In genomic region chr13:110397750-110398149, GRCm38 (mm10) we compare ENCODE assay signal across 8 mouse cellular contexts. TPM values are rescaled to one million over a fixed set of nuclear protein-coding genes. Genes with fewer than 3 reads are reported as not detected.
DNase-seq lines count a peak whose midpoint lies in the region; ATAC-seq and TF ChIP-seq lines count a peak whose summit lies in the region.
"Had no signal": no experiment of that assay in that cellular context is flagged by ENCODE, and none has a peak within 500 bp of the region (broad histone marks: within the 10 kb centered on the region; RNA-seq: fewer than 3 reads in every experiment).

No protein-coding gene starts in this region.

- H3K9me3 ChIP-seq in hindbrain, embryonic 14.5 days (ENCODE audit: control insufficient read depth, low read length): peaks cover 14% of the 10 kb centered on the region
- no peaks in the 10 kb centered on the region for H3K9me3 ChIP-seq in lung, postnatal 0 days (ENCODE audit: low read length)
- peaks cover 4% of the 10 kb centered on the region; the same call in 1 of the 2 replicates for H3K9me3 ChIP-seq in stomach, embryonic 16.5 days (replicated peaks; ENCODE audit: control insufficient read depth, low read length)

- no peaks in the 10 kb centered on the region for H3K27me3 ChIP-seq in hindbrain, embryonic 14.5 days (ENCODE audit: control insufficient read depth, insufficient read depth, low read length)
- H3K27me3 ChIP-seq in lung, postnatal 0 days (replicated peaks; ENCODE audit: insufficient read depth, low read length): no peaks in the 10 kb centered on the region
- no peaks in the 10 kb centered on the region for H3K27me3 ChIP-seq in stomach, embryonic 16.5 days (ENCODE audit: control insufficient read depth, insufficient read depth, low read length)

- no peak for ATAC-seq in hindbrain, embryonic 14.5 days (ENCODE audit: low FRiP score)
- ATAC-seq in lung, postnatal 0 days: no peak
- ATAC-seq in stomach, embryonic 16.5 days (ENCODE audit: insufficient read depth, low FRiP score): no peak

- H3K4me2 ChIP-seq in hindbrain, embryonic 14.5 days (replicated peaks): peak overlapping the region; percentile 96
- H3K4me2 ChIP-seq in lung, postnatal 0 days (replicated peaks; ENCODE audit: low read depth, low read length): peak overlapping the region; percentile 46
- H3K4me2 ChIP-seq in stomach, embryonic 16.5 days (ENCODE audit: low read depth, low read length): peak overlapping the region; percentile 91

- TF ChIP-seq CTCF in lung, postnatal 0 days (IDR thresholded peaks at IDR 0.05): no peak

- intact Hi-C loops in left cerebral cortex, postnatal 14 days (cut with DNase I): loop anchor here (10.0 kb wide), 1 partner anchor 467 kb away; no protein-coding TSS in a partner anchor

- no peak overlapping the region for H3K9ac ChIP-seq in hindbrain, embryonic 14.5 days
- peak overlapping the region; percentile 92; the same call in 1 of the 2 replicates for H3K9ac ChIP-seq in lung, postnatal 0 days (replicated peaks; ENCODE audit: low read depth)
- H3K9ac ChIP-seq in stomach, embryonic 16.5 days (ENCODE audit: low read length): peak overlapping the region; percentile 7; the same call in 1 of the 2 replicates

- no peak overlapping the region for H3K27ac ChIP-seq in hindbrain, embryonic 14.5 days
- H3K27ac ChIP-seq in lung, postnatal 0 days (ENCODE audit: low read length): peak overlapping the region; percentile 59
- no peak overlapping the region for H3K27ac ChIP-seq in stomach, embryonic 16.5 days (ENCODE audit: low read length)

- H3K4me1 ChIP-seq in hindbrain, embryonic 14.5 days (replicated peaks; ENCODE audit: control insufficient read depth, insufficient read depth, low read length): peaks cover 16% of the 10 kb centered on the region; the same call in 1 of the 2 replicates
- H3K4me1 ChIP-seq in lung, postnatal 0 days (ENCODE audit: insufficient read depth, low read depth, low read length): no peaks in the 10 kb centered on the region
- H3K4me1 ChIP-seq in stomach, embryonic 16.5 days (ENCODE audit: control insufficient read depth, insufficient read depth, low read length): peaks cover 11% of the 10 kb centered on the region; the same call in 1 of the 2 replicates

- peak; percentile 9 to 19 for DNase-seq in left cerebral cortex, postnatal 14 days (ENCODE audit: low spot score in 2 of 2)
- no peak for DNase-seq in left cerebral cortex, adult 9 months (ENCODE audit: low spot score in 2 of 2)
- DNase-seq in hindbrain, embryonic 14.5 days (ENCODE audit: low spot score): no peak
- DNase-seq in lung, postnatal 0 days (ENCODE audit: low spot score): peak; percentile 64
- no peak for DNase-seq in T-cell, adult 2 months (ENCODE audit: low spot score)
- no peak for DNase-seq in embryo, embryonic 10.5 days (ENCODE audit: low spot score)
- DNase-seq: embryo, embryonic 11 days had no signal

- WGBS in hindbrain, embryonic 14.5 days: 91% methylated on average over 8 of the region's 8 CpGs
- 41% methylated on average over 8 of the region's 8 CpGs for WGBS in lung, postnatal 0 days
- WGBS in stomach, embryonic 16.5 days: 76% methylated on average over 8 of the region's 8 CpGs

- peaks cover 48% of the 10 kb centered on the region for H3K36me3 ChIP-seq in hindbrain, embryonic 14.5 days (replicated peaks; ENCODE audit: control insufficient read depth, insufficient read depth)
- peaks cover 29% of the 10 kb centered on the region for H3K36me3 ChIP-seq in lung, postnatal 0 days (ENCODE audit: insufficient read depth, low read length)
- H3K36me3 ChIP-seq in stomach, embryonic 16.5 days (ENCODE audit: control insufficient read depth, insufficient read depth, low read length): peaks cover 29% of the 10 kb centered on the region

- H3K4me3 ChIP-seq in hindbrain, embryonic 14.5 days (replicated peaks; ENCODE audit: low read length): peak overlapping the region; percentile 90
- H3K4me3 ChIP-seq in lung, postnatal 0 days (ENCODE audit: low read depth, low read length): peak overlapping the region; percentile 87
- H3K4me3 ChIP-seq in stomach, embryonic 16.5 days (replicated peaks; ENCODE audit: low read length): peak overlapping the region; percentile 82

- no peak for TF ChIP-seq EP300 in lung, postnatal 0 days (IDR thresholded peaks at IDR 0.05)

RNA-seq across cellular contexts. Expression of gene Plk2, which starts 2.9 kb away (rescaled TPM):
- total RNA-seq in left cerebral cortex, postnatal 14 days (2021): 100 to 1,000 TPM; 240 to 277 TPM
- 142 and 150 TPM in 2 replicates for polyA plus RNA-seq in hindbrain, embryonic 14.5 days (2014; fragmentation: Nextera tagmentation; extraction: Ambion mirVana)
- polyA plus RNA-seq in lung, postnatal 0 days (2015; fragmentation: Nextera tagmentation; extraction: Ambion mirVana): 103 and 137 TPM in 2 replicates
- polyA plus RNA-seq in stomach, embryonic 16.5 days (2015; fragmentation: Nextera tagmentation; extraction: Ambion mirVana): 115 and 120 TPM in 2 replicates

RNA-seq across cellular contexts. Expression of gene Gapt, which starts 40.8 kb away (rescaled TPM):
- total RNA-seq in left cerebral cortex, postnatal 14 days (2021): not detected
- polyA plus RNA-seq in hindbrain, embryonic 14.5 days (2014; fragmentation: Nextera tagmentation; extraction: Ambion mirVana): 0.09 TPM in 1 of 2 replicates, not detected in the other
- 0.45 and 0.55 TPM in 2 replicates for polyA plus RNA-seq in lung, postnatal 0 days (2015; fragmentation: Nextera tagmentation; extraction: Ambion mirVana)
- 0.55 and 0.98 TPM in 2 replicates for polyA plus RNA-seq in stomach, embryonic 16.5 days (2015; fragmentation: Nextera tagmentation; extraction: Ambion mirVana)

Comparison
In these comparisons a context has a peak if more than half of its experiments do, and no peak if none do; other contexts are left out.
1. DNase-seq: peak in left cerebral cortex, postnatal 14 days (2 of 2) and lung, postnatal 0 days (single experiment); none in left cerebral cortex, adult 9 months (0 of 2), hindbrain, embryonic 14.5 days (single experiment), T-cell, adult 2 months (single experiment) and embryo, embryonic 10.5 days (single experiment).
2. H3K4me2 ChIP-seq: peak in every context shown above with its lines; median percentile 96 in hindbrain, embryonic 14.5 days; 91 in stomach, embryonic 16.5 days; 46 in lung, postnatal 0 days.
3. Peak in every context shown above with its lines, with median percentiles within 50 percentile points of each other: H3K4me3 ChIP-seq.